Mouse (Mus musculus) kidney, embryonic 16.5 days (tissue): Measurements from ENCODE around the gene Glg1. TPM values are rescaled to one million over a fixed set of nuclear protein-coding genes. Genes with fewer than 3 reads are reported as not detected.
"Not testable (repeated sequence)": the region's sequence is repeated elsewhere in the genome, so short reads cannot be mapped to it uniquely, and the experiment has no call there.

Experiments used
- ATAC-seq: fragments of 200-750 bp; cut with Nextera tagmentation; 2 replicates; pipeline ENCODE4 v1.8.0; 2017; ENCODE audit warnings: moderate TSS enrichment; ENCODE audit not compliant: low FRiP score, low TSS enrichment
- H3K27ac ChIP-seq: fragments of 300-500 bp; sonication (generic); 2 replicates; pipeline ENCODE4 v1.5.1; 2014; ENCODE audit warnings: low read length
- H3K27me3 ChIP-seq: fragments of 300-500 bp; sonication (generic); 2 replicates; pipeline ENCODE4 v1.6.1; 2014; ENCODE audit warnings: low read length, control low read depth, mixed read lengths; ENCODE audit not compliant: insufficient read depth
- H3K36me3 ChIP-seq: fragments of 300-500 bp; sonication (generic); 2 replicates; pipeline ENCODE4 v1.6.1; 2014; ENCODE audit warnings: low read length, control low read depth, mixed read lengths; ENCODE audit not compliant: insufficient read depth
- H3K4me1 ChIP-seq: fragments of 300-500 bp; sonication (generic); 2 replicates; pipeline ENCODE4 v1.6.1; 2014; ENCODE audit warnings: low read length, control low read depth, mixed read lengths; ENCODE audit not compliant: insufficient read depth
- H3K4me2 ChIP-seq: fragments of 300-500 bp; sonication (generic); replicated peaks from 2 replicates; pipeline ENCODE4 v1.6.1; 2014; ENCODE audit warnings: low read depth, low read length
- H3K4me3 ChIP-seq: fragments of 300-500 bp; sonication (generic); 2 replicates; pipeline ENCODE4 v1.5.1; 2014; ENCODE audit warnings: mild to moderate bottlenecking, low read length
- H3K9ac ChIP-seq: fragments of 300-500 bp; sonication (generic); replicated peaks from 2 replicates; pipeline ENCODE4 v1.6.1; 2014; ENCODE audit warnings: low read length
- H3K9me3 ChIP-seq: fragments of 300-500 bp; sonication (generic); 2 replicates; pipeline ENCODE4 v1.6.1; 2016; ENCODE audit warnings: low read length, control low read depth
- WGBS: fragments of 180-500 bp; shearing (Covaris S2); extraction: QIAGEN DNeasy Blood & Tissue Kit; methylation state at CpG from one replicate; pipeline ENCODE4 v1.1.7; 2014; 5-methylcytosine and 5-hydroxymethylcytosine counted together
- polyA plus RNA-seq: library from polyadenylated mRNA; unstranded; fragments of >200 nt; fragmentation: Nextera tagmentation; extraction: Ambion mirVana; gene quantifications from 2 replicates; pipeline ENCODE4 v1.2.1, GENCODE M21; 2015

The Glg1 gene
- polyA plus RNA-seq, 1 experiment from 2014 or later, result 79.5 TPM

DNA sequence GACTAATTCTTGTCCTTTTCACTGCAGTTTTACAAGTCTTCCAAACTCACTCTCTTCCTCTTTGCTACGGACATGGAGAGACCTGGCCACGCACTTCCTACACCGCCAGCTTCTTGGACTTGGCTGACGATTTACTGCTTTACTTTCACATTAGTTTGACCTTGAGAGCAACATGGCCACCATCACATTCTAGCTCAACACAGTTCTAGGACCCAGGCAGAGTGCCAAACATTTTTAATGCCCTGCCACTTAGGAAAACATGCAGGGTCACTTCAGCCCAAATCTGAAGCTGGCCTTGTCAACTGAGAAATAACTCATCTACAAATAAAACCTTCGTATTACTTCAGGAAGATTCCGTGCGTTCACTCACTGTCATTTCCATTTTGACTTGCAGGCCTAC lies 32.7 kb upstream of the Glg1 start:
- Histone ChIP-seq H3K4me2 (no peak overlapping the region), H3K27ac (no peak overlapping the region), H3K9ac (no peak overlapping the region), H3K4me3 (no peak overlapping the region), H3K27me3 (no peaks in the 10 kb centered on the region), H3K36me3 (peaks cover 66% of the 10 kb centered on the region), H3K4me1 (no peaks in the 10 kb centered on the region), H3K9me3 (no peaks in the 10 kb centered on the region)
- 57% methylated on average over 7 of the region's 7 CpGs for WGBS
- ATAC-seq, result no peak

DNA sequence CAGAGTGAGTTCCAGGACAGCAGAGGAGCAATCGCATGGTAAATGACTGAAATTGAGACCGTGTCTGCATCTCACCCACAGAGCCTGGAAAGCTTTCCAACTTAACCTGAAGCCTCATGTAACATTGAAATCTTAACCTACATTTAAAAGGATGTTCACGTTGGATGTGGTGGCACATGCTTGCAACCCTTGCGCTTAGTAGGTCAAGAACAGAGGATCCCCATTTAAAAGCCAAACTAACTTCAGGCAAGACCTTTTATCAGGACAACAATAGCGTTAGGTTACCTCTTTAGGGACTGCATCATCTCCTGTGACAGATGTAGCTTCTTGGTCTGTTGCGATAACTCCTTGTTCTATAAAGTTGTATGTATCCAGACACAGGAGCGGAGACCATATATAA lies 31.6 kb upstream of the Glg1 start:
- Histone ChIP-seq H3K9me3 (no peaks in the 10 kb centered on the region), H3K36me3 (peaks cover 68% of the 10 kb centered on the region), H3K9ac (no peak overlapping the region), H3K4me1 (no peaks in the 10 kb centered on the region), H3K4me2 (no peak overlapping the region), H3K27ac (no peak overlapping the region), H3K27me3 (no peaks in the 10 kb centered on the region), H3K4me3 (no peak overlapping the region)
- WGBS, result 95% methylated on average over 7 of the region's 7 CpGs
- no peak for ATAC-seq

DNA sequence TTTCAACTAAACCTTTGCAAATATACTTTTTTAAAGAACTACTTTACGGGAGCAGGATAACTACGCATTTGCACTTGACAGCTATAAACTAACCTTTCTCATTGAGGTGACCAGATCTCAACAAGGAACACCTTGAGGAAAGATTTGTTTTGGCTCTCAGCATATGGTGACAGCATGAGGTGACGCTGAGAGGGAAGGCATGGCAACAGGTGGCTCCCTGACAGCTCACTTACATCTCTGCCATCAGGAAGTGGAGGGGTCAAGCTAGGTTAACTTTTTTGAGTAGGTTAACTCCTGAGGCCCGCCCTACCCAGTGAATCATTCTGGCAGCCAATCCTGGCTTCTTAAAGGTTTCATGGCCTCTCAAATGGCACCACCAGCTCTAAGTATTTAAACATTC lies 26.6 kb upstream of the Glg1 start:
- WGBS, result 57% methylated on average over 4 of the region's 4 CpGs
- H3K9me3 ChIP-seq, result no peaks in the 10 kb centered on the region

DNA sequence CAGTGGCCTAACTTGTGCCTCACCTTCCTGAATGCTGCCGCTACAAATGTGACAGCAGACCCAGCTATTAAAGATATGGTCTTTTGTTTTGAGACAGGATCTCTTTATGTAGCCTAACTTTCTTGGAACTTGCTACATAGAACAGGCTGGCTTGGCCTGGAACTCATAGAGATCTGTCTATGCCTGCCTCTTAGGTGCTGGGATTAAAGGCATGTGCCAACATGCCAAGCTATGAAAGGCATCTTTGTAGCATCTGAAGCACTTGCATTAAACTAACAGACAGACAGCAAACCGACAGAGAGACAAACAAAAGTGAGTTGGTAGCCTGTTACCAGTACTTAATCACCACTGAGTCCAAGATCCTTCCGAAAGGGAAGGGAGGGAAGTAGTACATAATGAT lies 23.1 kb upstream of the Glg1 start:
- Histone ChIP-seq H3K27ac (no peak overlapping the region), H3K27me3 (no peaks in the 10 kb centered on the region), H3K9ac (no peak overlapping the region), H3K4me1 (no peaks in the 10 kb centered on the region), H3K4me3 (no peak overlapping the region), H3K4me2 (no peak overlapping the region), H3K36me3 (peaks cover 87% of the 10 kb centered on the region), H3K9me3 (no peaks in the 10 kb centered on the region)
- WGBS, result 95% methylated on average over 3 of the region's 3 CpGs
- no peak for ATAC-seq

More for the DNA sequence above, 26.6 kb upstream of the Glg1 start:
- Histone ChIP-seq H3K4me3 (no peak overlapping the region), H3K4me2 (no peak overlapping the region), H3K4me1 (no peaks in the 10 kb centered on the region), H3K27me3 (no peaks in the 10 kb centered on the region), H3K36me3 (peaks cover 82% of the 10 kb centered on the region), H3K9ac (no peak overlapping the region), H3K27ac (no peak overlapping the region)
- ATAC-seq, result no peak

DNA sequence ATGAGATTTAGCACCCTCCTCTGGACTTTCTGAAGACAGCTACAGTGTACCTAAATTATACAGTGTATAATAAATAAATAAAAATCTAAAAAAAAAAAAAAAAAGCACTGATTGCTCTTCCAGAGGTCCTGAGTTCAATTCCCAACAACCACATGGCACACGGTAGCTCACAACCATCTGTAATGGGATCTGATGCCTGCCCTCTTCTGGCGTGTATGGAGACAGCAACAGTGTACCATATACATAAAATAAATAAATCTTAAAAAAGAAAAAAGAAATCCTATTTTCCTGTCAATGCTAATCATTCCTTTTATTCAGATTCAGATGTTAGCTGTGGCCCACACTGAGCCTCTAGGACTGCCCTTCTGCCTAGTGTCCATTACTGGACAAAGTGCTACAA lies 9.3 kb upstream of the Glg1 start:
- no peak for ATAC-seq
- peaks cover 8% of the 10 kb centered on the region for H3K36me3 ChIP-seq
- H3K9me3 ChIP-seq, result peaks cover 5% of the 10 kb centered on the region; the same call in 1 of the 2 replicates
- no peak overlapping the region for H3K27ac ChIP-seq
- no peak overlapping the region for H3K4me2 ChIP-seq
- H3K4me3 ChIP-seq, result no peak overlapping the region
- H3K9ac ChIP-seq, result no peak overlapping the region
- H3K27me3 ChIP-seq, result no peaks in the 10 kb centered on the region
- 54% methylated on average over 2 of the region's 2 CpGs for WGBS
- no peaks in the 10 kb centered on the region for H3K4me1 ChIP-seq

DNA sequence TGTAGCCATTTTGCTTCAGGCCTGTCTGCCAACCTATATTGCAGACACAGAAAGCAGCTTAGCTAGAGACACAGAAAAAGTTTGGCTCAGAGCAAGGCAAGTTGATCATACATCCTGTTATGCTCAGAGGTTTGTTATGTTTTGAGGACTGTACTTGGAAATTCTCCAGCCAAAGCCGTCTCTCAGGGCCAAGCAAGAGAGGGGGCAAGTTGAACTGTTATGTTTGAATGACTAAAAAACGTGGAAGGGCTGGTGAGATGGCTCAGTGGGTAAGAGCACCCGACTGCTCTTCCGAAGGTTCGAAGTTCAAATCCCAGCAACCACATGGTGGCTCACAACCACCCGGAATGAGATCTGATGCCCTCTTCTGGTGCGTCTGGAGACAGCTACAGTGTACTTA lies 7.1 kb upstream of the Glg1 start:
- not testable (repeated sequence) for H3K27ac ChIP-seq, H3K4me2 ChIP-seq, H3K4me3 ChIP-seq, H3K9ac ChIP-seq, H3K9me3 ChIP-seq, H3K36me3 ChIP-seq, H3K4me1 ChIP-seq, H3K27me3 ChIP-seq, ATAC-seq
- 80% methylated on average over 7 of the region's 7 CpGs for WGBS

DNA sequence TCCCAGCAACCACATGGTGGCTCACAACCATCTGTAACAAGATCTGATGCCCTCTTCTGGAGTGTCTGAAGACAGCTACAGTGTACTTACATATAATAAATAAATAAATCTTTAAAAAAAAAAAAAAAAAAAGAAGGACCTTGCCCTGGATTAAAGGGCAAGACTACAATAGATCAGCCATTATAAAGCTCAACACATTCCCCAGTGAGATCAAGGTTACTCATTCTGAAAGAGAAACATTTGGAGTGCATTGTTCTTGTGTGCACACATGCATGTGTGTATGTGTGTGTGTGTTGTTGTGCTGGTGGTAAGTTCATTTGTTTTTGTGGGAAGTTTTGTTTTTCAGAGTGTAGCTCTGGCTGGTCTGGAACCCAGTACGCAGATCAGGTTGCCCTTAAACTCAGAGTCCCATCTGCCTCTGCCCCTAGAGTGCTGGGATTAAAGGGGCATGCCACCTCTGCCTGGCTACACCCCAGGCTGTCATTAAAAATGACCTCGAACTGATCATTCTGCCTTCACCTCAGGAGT lies 5.7 kb upstream of the Glg1 start:
- 69% methylated on average over 2 of the region's 2 CpGs for WGBS
- no peaks in the 10 kb centered on the region for H3K36me3 ChIP-seq
- no peak overlapping the region for H3K4me3 ChIP-seq
- ATAC-seq, result no peak
- peaks cover 5% of the 10 kb centered on the region; the same call in 1 of the 2 replicates for H3K4me1 ChIP-seq
- no peak overlapping the region for H3K27ac ChIP-seq
- H3K9me3 ChIP-seq, result peaks cover 5% of the 10 kb centered on the region; the same call in 1 of the 2 replicates
- H3K9ac ChIP-seq, result no peak overlapping the region
- no peak overlapping the region for H3K4me2 ChIP-seq
- H3K27me3 ChIP-seq, result no peaks in the 10 kb centered on the region

DNA sequence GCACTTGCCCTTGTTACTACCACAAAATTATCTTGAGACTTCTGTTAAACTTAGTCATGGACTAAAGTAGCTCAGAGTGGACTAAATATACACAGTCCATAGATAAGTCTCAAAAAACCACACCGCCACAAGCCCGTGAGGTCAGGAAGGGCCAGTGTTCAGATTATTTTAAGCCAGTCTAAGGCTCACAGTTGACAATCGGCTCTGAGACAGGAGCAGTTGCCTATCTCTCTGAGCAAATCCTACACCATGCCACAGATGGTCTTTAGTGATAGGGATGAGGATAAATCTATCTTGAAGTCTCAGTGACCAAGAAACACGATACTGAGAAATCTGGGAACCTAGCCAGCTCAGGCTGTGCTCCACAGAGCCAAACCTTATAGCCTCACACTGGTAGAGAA lies 3.0 kb upstream of the Glg1 start:
- WGBS, result 55% methylated on average over 4 of the region's 4 CpGs
- Histone ChIP-seq H3K4me2 (no peak overlapping the region), H3K9ac (no peak overlapping the region), H3K36me3 (no peaks in the 10 kb centered on the region), H3K9me3 (peaks cover 5% of the 10 kb centered on the region; the same call in 1 of the 2 replicates), H3K4me1 (peaks cover 16% of the 10 kb centered on the region), H3K4me3 (no peak overlapping the region), H3K27ac (no peak overlapping the region), H3K27me3 (no peaks in the 10 kb centered on the region)
- ATAC-seq, result no peak

DNA sequence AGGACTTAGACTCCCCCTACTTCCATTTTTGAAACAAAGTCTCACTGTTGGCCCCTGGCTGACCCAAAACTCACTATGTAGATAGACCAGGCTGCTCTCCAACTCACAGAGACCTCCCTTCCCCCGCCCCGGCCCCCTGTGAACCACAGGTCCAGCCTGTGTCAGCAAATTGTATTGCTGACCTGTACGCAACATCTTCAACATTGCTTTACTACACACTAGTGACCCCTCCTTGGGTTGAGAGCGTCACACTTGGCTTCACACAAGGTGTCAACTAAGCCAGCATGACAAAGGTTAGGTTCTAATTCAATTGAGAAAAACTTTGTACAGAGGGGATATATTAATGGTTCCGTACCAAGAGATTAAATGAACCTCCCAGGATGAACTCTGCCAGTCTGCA lies 1.2 kb upstream of the Glg1 start:
- H3K27ac ChIP-seq, result no peak overlapping the region
- H3K4me2 ChIP-seq, result no peak overlapping the region
- peaks cover 16% of the 10 kb centered on the region for H3K4me1 ChIP-seq
- H3K9ac ChIP-seq, result no peak overlapping the region
- 95% methylated on average over 5 of the region's 5 CpGs for WGBS
- peaks cover 5% of the 10 kb centered on the region; the same call in 1 of the 2 replicates for H3K36me3 ChIP-seq
- H3K4me3 ChIP-seq, result no peak overlapping the region
- ATAC-seq, result no peak
- no peaks in the 10 kb centered on the region for H3K9me3 ChIP-seq
- H3K27me3 ChIP-seq, result no peaks in the 10 kb centered on the region

DNA sequence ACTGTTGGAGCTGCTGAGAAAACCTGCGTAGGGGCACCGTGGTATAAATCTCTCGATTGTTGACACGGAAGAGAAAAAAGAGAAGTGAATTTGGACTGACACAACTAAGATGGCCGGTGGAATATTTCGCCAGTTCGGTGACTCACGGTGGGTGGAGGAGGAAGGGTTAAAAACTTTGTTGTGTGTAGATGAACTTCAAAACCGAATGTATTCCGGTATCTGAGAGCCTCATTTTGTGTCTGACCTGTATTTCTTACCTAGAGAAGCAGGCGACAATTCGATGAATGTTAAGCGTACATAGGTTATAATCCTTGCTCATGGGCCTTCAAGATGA lies 359 bp upstream of the Glg1 start:
- Histone ChIP-seq H3K9ac (peak overlapping the region; percentile 96), H3K36me3 (peaks cover 5% of the 10 kb centered on the region; the same call in 1 of the 2 replicates), H3K4me2 (peak overlapping the region; percentile 72), H3K27me3 (no peaks in the 10 kb centered on the region), H3K4me1 (peaks cover 16% of the 10 kb centered on the region), H3K9me3 (no peaks in the 10 kb centered on the region), H3K4me3 (peak overlapping the region; percentile 96), H3K27ac (peak overlapping the region; percentile 100)
- 10% methylated on average over 13 of the region's 13 CpGs for WGBS
- ATAC-seq, result no peak
